Mouse (Mus musculus): ENCODE data around the gene Gramd4. TPM values are rescaled to one million over a fixed set of nuclear protein-coding genes. Genes with fewer than 3 reads are reported as not detected.
"Not testable (repeated sequence)": the region's sequence is repeated elsewhere in the genome, so short reads cannot be mapped to it uniquely, and the experiment has no call there.

Gene Gramd4
- polyA plus RNA-seq, 1 experiment from 2014 or later = 6.3 TPM

- no peaks in the 10 kb centered on the region for H3K27me3 ChIP-seq
- ATAC-seq (ENCODE audit: insufficient read depth) = peak; percentile 86
- no peaks in the 10 kb centered on the region for H3K9me3 ChIP-seq (replicated peaks)
- H3K27ac ChIP-seq (replicated peaks) = peak overlapping the region; percentile 80
- no peak overlapping the region for H3K9ac ChIP-seq
- 11% methylated on average over 10 of the region's 10 CpGs for WGBS (ENCODE audit: insufficient replicate concordance)
- peak overlapping the region; percentile 59 for H3K4me2 ChIP-seq
- no peaks in the 10 kb centered on the region for H3K36me3 ChIP-seq (replicated peaks)
- peaks cover 56% of the 10 kb centered on the region for H3K4me1 ChIP-seq (replicated peaks)
- H3K4me3 ChIP-seq (replicated peaks) = peak overlapping the region; percentile 15; the same call in 1 of the 2 replicates
These were observed 6.3 kb upstream of the Gramd4 start for GRCm38 (mm10) chr15:86051152-86051551.

- 39% methylated on average over 6 of the region's 6 CpGs for WGBS (ENCODE audit: insufficient replicate concordance)
- no peak for ATAC-seq (ENCODE audit: insufficient read depth)
- no peaks in the 10 kb centered on the region for H3K27me3 ChIP-seq
- H3K9me3 ChIP-seq (replicated peaks) = no peaks in the 10 kb centered on the region
- H3K9ac ChIP-seq = 0 out of 2 replicates have a peak overlapping the region, but pooled peaks have one; percentile 28
- no peaks in the 10 kb centered on the region for H3K36me3 ChIP-seq (replicated peaks)
- H3K4me3 ChIP-seq (replicated peaks) = no peak overlapping the region
- peak overlapping the region; percentile 80 for H3K27ac ChIP-seq (replicated peaks)
- peaks cover 64% of the 10 kb centered on the region for H3K4me1 ChIP-seq (replicated peaks)
- peak overlapping the region; percentile 59 for H3K4me2 ChIP-seq
These were observed 5.5 kb upstream of the Gramd4 start for GRCm38 (mm10) chr15:86051878-86052478.

GRCm38 (mm10) chr15:86053890-86054536, 3.5 kb upstream of the Gramd4 start:
- no peaks in the 10 kb centered on the region for H3K36me3 ChIP-seq (replicated peaks)
- WGBS (ENCODE audit: insufficient replicate concordance) = 42% methylated on average over 2 of the region's 2 CpGs
- 0 out of 2 replicates have a peak, but pooled peaks have one; percentile 5 for ATAC-seq (ENCODE audit: insufficient read depth)
- H3K27ac ChIP-seq (replicated peaks) = peak overlapping the region; percentile 20; the same call in 1 of the 2 replicates
- H3K4me1 ChIP-seq (replicated peaks) = peaks cover 82% of the 10 kb centered on the region
- no peaks in the 10 kb centered on the region for H3K27me3 ChIP-seq
- H3K9me3 ChIP-seq (replicated peaks) = no peaks in the 10 kb centered on the region
- no peak overlapping the region for H3K4me3 ChIP-seq (replicated peaks)
- H3K4me2 ChIP-seq = no peak overlapping the region
- H3K9ac ChIP-seq = no peak overlapping the region

- not testable (repeated sequence) for H3K9ac ChIP-seq
These were observed 2.6 kb upstream of the Gramd4 start for GRCm38 (mm10) chr15:86054861-86055260.

GRCm38 (mm10) chr15:86056221-86056760, 1.2 kb upstream of the Gramd4 start:
- 53% methylated on average over 5 of the region's 5 CpGs for WGBS (ENCODE audit: insufficient replicate concordance)
- no peak overlapping the region for H3K9ac ChIP-seq
- no peak overlapping the region for H3K27ac ChIP-seq (replicated peaks)
- H3K4me3 ChIP-seq (replicated peaks) = no peak overlapping the region
- no peaks in the 10 kb centered on the region for H3K27me3 ChIP-seq
- peaks cover 89% of the 10 kb centered on the region for H3K4me1 ChIP-seq (replicated peaks)
- ATAC-seq (ENCODE audit: insufficient read depth) = no peak
- no peaks in the 10 kb centered on the region for H3K36me3 ChIP-seq (replicated peaks)
- no peaks in the 10 kb centered on the region for H3K9me3 ChIP-seq (replicated peaks)
- no peak overlapping the region for H3K4me2 ChIP-seq

More at GRCm38 (mm10) chr15:86054861-86055260, 2.6 kb upstream of the Gramd4 start:
- not testable (repeated sequence) for H3K4me3 ChIP-seq (replicated peaks); H3K36me3 ChIP-seq (replicated peaks); H3K4me2 ChIP-seq; H3K9me3 ChIP-seq (replicated peaks); ATAC-seq (ENCODE audit: insufficient read depth); H3K27me3 ChIP-seq
- Histone ChIP-seq H3K27ac (replicated peaks) (0 out of 2 replicates have a peak overlapping the region, but pooled peaks have one; percentile 20), H3K4me1 (replicated peaks) (peaks cover 89% of the 10 kb centered on the region)
- 44% methylated on average over 3 of the region's 3 CpGs for WGBS (ENCODE audit: insufficient replicate concordance)

GRCm38 (mm10) chr15:86057908-86058307, 413 bp downstream of the Gramd4 start:
- Histone ChIP-seq H3K4me1 (replicated peaks) (peaks cover 91% of the 10 kb centered on the region), H3K27me3 (no peaks in the 10 kb centered on the region), H3K36me3 (replicated peaks) (no peaks in the 10 kb centered on the region), H3K4me2 (peak overlapping the region; percentile 98), H3K9me3 (replicated peaks) (no peaks in the 10 kb centered on the region), H3K9ac (peak overlapping the region; percentile 92), H3K4me3 (replicated peaks) (peak overlapping the region; percentile 90), H3K27ac (replicated peaks) (0 out of 2 replicates have a peak overlapping the region, but pooled peaks have one; percentile 24)
- no peak for ATAC-seq (ENCODE audit: insufficient read depth)
- WGBS (ENCODE audit: insufficient replicate concordance) = 11% methylated on average over 7 of the region's 7 CpGs

- ATAC-seq (ENCODE audit: insufficient read depth) = peak; percentile 84
- Histone ChIP-seq H3K4me1 (replicated peaks) (peaks cover 93% of the 10 kb centered on the region), H3K36me3 (replicated peaks) (no peaks in the 10 kb centered on the region), H3K27me3 (no peaks in the 10 kb centered on the region), H3K4me3 (replicated peaks) (peak overlapping the region; percentile 90), H3K4me2 (peak overlapping the region; percentile 98), H3K27ac (replicated peaks) (peak overlapping the region; percentile 85), H3K9ac (peak overlapping the region; percentile 92), H3K9me3 (replicated peaks) (no peaks in the 10 kb centered on the region)
- WGBS (ENCODE audit: insufficient replicate concordance) = under 1% methylated on average over 66 of the region's 70 CpGs
These were observed 960 bp downstream of the Gramd4 start for GRCm38 (mm10) chr15:86058394-86058915.

- Histone ChIP-seq H3K36me3 (replicated peaks) (no peaks in the 10 kb centered on the region), H3K9me3 (replicated peaks) (no peaks in the 10 kb centered on the region), H3K27ac (replicated peaks) (peak overlapping the region; percentile 85), H3K9ac (peak overlapping the region; percentile 92), H3K4me3 (replicated peaks) (peak overlapping the region; percentile 90), H3K4me2 (peak overlapping the region; percentile 98), H3K4me1 (replicated peaks) (peaks cover 93% of the 10 kb centered on the region), H3K27me3 (no peaks in the 10 kb centered on the region)
- under 1% methylated on average over 48 of the region's 49 CpGs for WGBS (ENCODE audit: insufficient replicate concordance)
- peak; percentile 45 for ATAC-seq (ENCODE audit: insufficient read depth)
These were observed 1.7 kb downstream of the Gramd4 start for GRCm38 (mm10) chr15:86058931-86059834.

- no peaks in the 10 kb centered on the region for H3K27me3 ChIP-seq
- whole genome bisulfite sequencing (ENCODE audit: insufficient replicate concordance) = 30% methylated on average over 7 of the region's 7 CpGs
- H3K4me3 ChIP-seq (replicated peaks) = peak overlapping the region; percentile 90
- peak overlapping the region; percentile 98 for H3K4me2 ChIP-seq
- peak; percentile 9; the same call in 1 of the 2 replicates for ATAC-seq (ENCODE audit: insufficient read depth)
- H3K36me3 ChIP-seq (replicated peaks) = no peaks in the 10 kb centered on the region
- no peaks in the 10 kb centered on the region for H3K9me3 ChIP-seq (replicated peaks)
- H3K9ac ChIP-seq = peak overlapping the region; percentile 92
- peaks cover 93% of the 10 kb centered on the region for H3K4me1 ChIP-seq (replicated peaks)
- peak overlapping the region; percentile 85 for H3K27ac ChIP-seq (replicated peaks)
These were observed 2.4 kb downstream of the Gramd4 start for GRCm38 (mm10) chr15:86059835-86060380.

GRCm38 (mm10) chr15:86060581-86060980, 3.1 kb downstream of the Gramd4 start:
- Histone ChIP-seq H3K27ac (replicated peaks) (peak overlapping the region; percentile 85), H3K27me3 (no peaks in the 10 kb centered on the region), H3K4me2 (peak overlapping the region; percentile 98), H3K9ac (peak overlapping the region; percentile 7; the same call in 1 of the 2 replicates), H3K4me1 (replicated peaks) (peaks cover 94% of the 10 kb centered on the region), H3K4me3 (replicated peaks) (0 out of 2 replicates have a peak overlapping the region, but pooled peaks have one; percentile 2), H3K36me3 (replicated peaks) (0 out of 2 replicates have a peak, but pooled peaks cover under 1% of the 10 kb centered on the region), H3K9me3 (replicated peaks) (no peaks in the 10 kb centered on the region)
- 79% methylated on average over 12 of the region's 12 CpGs for WGBS (ENCODE audit: insufficient replicate concordance)
- no peak for ATAC-seq (ENCODE audit: insufficient read depth)

Data from liver, embryonic 15.5 days (tissue).